Mouse (Mus musculus) gastrocnemius, postnatal 14 days (tissue): ENCODE measurements around the gene Mak. TPM values are rescaled to one million over a fixed set of nuclear protein-coding genes. Genes with fewer than 3 reads are reported as not detected.
"Not testable (repeated sequence)": the region's sequence is repeated elsewhere in the genome, so short reads cannot be mapped to it uniquely, and the experiment has no call there.

ENCODE experiments used
- DNase-seq: peaks from one replicate; pipeline ENCODE4 v3.0.0; 2021; ENCODE audit warnings: mixed read lengths
- intact Hi-C: fragments of 180-260 bp; cut with DNase I; formaldehyde crosslinking; loops from one replicate; pipeline ENCODE4 v1.15.1; 2025; ENCODE audit warnings: low total_unique reads
- total RNA-seq, 2 experiments: library from RNA; stranded (reverse); gene quantifications; 2 replicates each; pipeline ENCODE4 v1.2.3; 2021

Mak gene
- total RNA-seq, 2 experiments from 2014 or later, result not detected

DNA sequence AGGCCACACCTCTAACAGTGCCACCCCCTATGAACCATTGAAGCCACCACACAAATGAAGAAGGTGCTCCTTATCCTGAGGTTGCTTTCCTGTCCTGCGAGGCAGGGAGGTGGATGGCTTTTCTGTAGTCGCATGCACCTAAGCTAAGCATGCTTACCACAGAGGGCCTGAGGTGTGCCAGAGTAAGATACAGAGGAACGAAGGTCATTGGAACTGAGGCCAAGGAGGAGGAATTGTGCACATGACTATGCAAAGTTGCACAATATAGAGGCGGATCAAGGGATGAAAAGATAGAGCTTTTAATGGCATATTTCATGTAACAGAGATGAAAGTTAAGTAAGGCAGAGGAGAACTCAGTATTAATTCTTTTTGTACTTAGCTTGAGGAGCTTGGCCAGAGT is 73.3 kb downstream of the Mak start:
- intact Hi-C loops, result no loop called here
- no peak for DNase-seq

- intact Hi-C loops, result no loop called here
- DNase-seq, result no peak
Measured at GRCm38 (mm10) chr13:41002001-41002400, 77.5 kb downstream of the Mak start.

GRCm38 (mm10) chr13:41000926-41001639 is 78.4 kb downstream of the Mak start, which contains the start of gene Pak1ip1:
Gene Pak1ip1, plus strand, starts transcription at chr13:41001023.
- intact Hi-C loops, result no loop called here
- peak; percentile 92 for DNase-seq

GRCm38 (mm10) chr13:41000140-41000925 is 79.2 kb downstream of the Mak start:
- intact Hi-C loops, result no loop called here
- peak; percentile 41 for DNase-seq

GRCm38 (mm10) chr13:40998537-40998936 is 81.0 kb downstream of the Mak start:
- DNase-seq, intact Hi-C loops: not testable (repeated sequence)

GRCm38 (mm10) chr13:40994487-40995263 is 84.8 kb downstream of the Mak start:
- intact Hi-C loops, result no loop called here
- no peak for DNase-seq

DNA sequence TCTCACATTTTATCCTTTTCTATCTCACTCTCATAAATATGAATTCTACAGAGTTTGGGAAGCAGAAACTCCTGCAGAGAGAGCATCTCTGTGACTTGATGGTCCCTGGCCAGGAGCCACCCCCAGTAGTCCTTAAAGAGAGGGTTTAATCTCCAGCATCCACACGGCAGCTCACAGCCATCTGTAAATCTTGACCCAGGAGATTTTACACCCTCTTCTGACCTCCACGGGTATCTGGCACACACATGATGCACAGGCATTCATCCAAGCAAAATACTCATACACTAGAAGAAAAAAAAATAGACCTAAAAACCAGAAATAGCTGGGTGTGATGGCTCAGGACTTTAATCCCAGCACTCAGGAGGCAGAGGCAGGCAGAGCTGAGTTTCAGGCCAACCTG is 91.1 kb downstream of the Mak start:
- DNase-seq, result no peak
- intact Hi-C loops, result no loop called here

GRCm38 (mm10) chr13:40987608-40988303 is 91.8 kb downstream of the Mak start:
- intact Hi-C loops, result not testable (repeated sequence)

DNA sequence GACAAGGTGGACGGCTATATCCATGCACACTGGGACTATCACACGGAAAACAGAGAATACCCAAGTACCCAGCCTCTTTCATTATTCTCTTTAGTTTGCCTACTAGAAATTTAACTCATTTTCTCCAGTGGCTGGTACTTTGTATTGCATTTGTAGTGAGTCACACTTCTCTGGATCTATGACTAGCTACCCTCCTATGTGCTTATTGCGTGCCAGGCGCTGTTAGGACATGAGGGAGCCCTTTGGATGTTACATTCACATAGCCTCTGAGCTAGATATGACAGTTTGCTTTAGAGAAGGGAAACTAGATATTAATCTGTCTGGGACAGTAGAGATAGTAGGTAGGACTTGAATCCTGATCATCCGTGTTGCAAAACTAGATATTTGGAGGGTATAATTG is 93.4 kb downstream of the Mak start:
- intact Hi-C loops, result no loop called here
- DNase-seq, result no peak

More at GRCm38 (mm10) chr13:40987608-40988303, 91.8 kb downstream of the Mak start:
- not testable (repeated sequence) for DNase-seq

GRCm38 (mm10) chr13:40982759-40983158 is 96.7 kb downstream of the Mak start:
- DNase-seq, result no peak
- intact Hi-C loops, result no loop called here

DNA sequence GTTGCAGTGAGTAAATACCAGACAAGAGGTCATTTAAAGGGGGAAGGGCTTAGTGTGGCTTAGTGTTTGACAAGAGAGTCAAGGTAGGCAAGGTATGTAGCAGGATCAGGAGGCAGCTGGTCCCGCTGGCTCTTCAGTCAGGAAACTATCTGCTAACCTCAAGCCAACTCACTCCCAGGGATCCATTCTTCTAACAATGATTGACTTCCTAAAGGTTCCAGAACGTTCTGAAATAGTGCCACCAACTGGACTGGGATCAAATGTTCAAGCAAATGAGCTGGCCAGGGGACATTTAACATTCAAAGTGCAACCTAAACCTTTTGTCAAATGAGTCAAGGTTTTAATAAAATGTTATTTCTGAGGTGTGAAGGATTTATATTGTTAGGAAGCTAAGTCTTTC is 100.2 kb downstream of the Mak start:
- no peak for DNase-seq
- intact Hi-C loops, result no loop called here

DNA sequence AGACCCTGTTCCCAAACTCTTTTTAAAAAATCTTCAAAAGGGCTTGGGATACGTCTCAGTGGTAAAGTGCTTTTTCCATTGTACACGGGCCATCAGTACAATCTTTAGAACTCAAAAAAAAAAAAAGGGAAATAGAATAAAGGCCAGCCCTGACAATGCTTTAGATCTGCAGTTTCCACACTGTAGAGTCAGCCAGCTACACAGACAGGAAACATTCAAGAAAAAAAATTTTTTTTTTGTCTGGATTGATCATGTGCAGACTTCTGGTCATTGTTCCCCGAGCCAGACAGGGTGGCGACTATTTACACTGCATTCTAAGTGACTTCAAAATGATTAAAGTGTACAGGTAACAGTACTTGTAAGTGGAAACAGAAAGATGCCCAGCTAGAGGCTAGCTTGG is 100.9 kb downstream of the Mak start:
- no peak for DNase-seq
- intact Hi-C loops, result no loop called here

GRCm38 (mm10) chr13:40977609-40978008 is 101.9 kb downstream of the Mak start:
- intact Hi-C loops, result no loop called here
- peak; percentile 37 for DNase-seq

Other genes with a start within 250 kb of the Mak start
- 1 to 10 TPM; 3.9 to 5.8 TPM for gene Gcnt2, start 220.0 kb downstream of the Mak start, total RNA-seq
- 10 to 100 TPM; 23.2 to 26.0 TPM for gene Pak1ip1, start 78.7 kb downstream of the Mak start, total RNA-seq
- gene Tmem14c, start 63.4 kb downstream of the Mak start, total RNA-seq, result 10 to 100 TPM; 70.5 to 72.3 TPM
- not detected for gene Gcm2, start 31.3 kb upstream of the Mak start, total RNA-seq
- not detected for gene Sycp2l, start 34.6 kb upstream of the Mak start, total RNA-seq
- gene Elovl2, start 140.7 kb upstream of the Mak start, total RNA-seq, result under 1 TPM; 0.16 to 0.18 TPM
- gene Smim13, start 170.1 kb upstream of the Mak start, total RNA-seq, result 10 to 100 TPM; 24.5 to 26.6 TPM
- not detected for gene Gm17364, start 194.3 kb upstream of the Mak start, total RNA-seq